Mouse (Mus musculus): ENCODE measurements around the gene Scpep1.

DNA sequence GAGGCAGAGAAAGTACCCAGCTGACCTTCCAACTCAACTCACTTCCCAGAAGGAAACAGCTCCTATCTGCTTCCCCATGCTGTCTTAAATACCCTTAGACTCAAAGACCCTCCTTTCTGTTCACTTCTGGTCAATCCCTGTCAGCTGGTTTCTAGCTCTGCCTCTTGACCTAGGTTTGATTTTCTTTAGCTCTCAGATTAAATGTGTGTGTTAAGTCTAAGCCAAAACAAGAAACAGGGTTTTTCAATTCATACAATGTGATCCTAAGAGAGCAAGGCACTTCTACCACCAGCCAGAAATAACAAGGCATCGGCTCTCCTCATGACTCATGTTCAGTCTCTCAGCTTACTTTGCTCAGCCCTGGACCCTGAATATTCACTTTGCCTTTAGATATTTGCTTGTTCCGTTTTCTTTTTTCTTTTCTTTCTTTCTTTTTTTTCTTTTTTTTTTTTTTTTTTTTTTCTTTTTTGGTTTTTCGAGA is 11.7 kb upstream of the Scpep1 start, which contains the start of gene Elobl:
- TF ChIP-seq POLR2A (IDR thresholded peaks at IDR 0.05; ENCODE audit: insufficient read depth, low read depth, low read length) (no peak), CTCF (IDR thresholded peaks at IDR 0.05) (no peak), EP300 (IDR thresholded peaks at IDR 0.05; ENCODE audit: insufficient read depth, low read depth, low read length) (no peak)
